Mouse (Mus musculus) liver, adult 2 months (tissue): ENCODE data around the gene Ankrd39.

Experiments used
- CTCF ChIP-seq: fragments of 200-500 bp; IDR thresholded peaks from 2 replicates; pipeline ENCODE4 v1.5.1; 2011; ENCODE audit warnings: low read depth, low read length, control low read depth
- POLR2A ChIP-seq: fragments of 200-500 bp; IDR thresholded peaks from 2 replicates; pipeline ENCODE4 v1.6.1; 2011; ENCODE audit warnings: low read length, control low read depth; ENCODE audit not compliant: insufficient read depth; ENCODE audit errors: extremely low read depth

DNA sequence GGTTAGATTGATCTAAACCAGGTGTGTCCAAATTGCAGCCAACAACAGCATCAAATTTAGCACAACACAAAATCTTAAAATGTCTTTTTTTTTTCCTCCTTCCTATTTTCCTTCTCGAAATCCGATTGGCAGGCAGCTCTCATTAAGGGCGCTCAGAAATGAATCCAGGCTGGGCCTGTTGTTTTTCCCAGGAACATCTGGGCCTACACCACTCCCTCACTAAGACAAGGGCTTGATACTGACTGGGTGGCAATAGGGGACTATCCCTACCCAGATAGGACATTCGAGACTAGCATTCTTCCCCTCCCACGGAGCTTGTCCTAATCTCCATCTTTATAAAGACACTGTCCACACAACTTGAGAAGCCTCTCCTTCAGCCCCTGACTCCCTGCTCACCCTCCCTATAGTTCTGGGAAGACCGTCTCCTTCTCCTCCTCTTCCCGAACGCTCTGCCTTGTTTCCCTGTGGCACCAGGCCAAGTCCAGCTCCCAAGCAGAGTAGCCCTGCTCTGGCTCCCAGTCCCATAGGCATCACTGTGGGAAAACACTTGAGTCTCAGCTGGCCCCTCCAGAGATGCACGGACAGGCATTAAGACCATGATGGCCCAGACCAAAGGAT lies 845 bp upstream of the Ankrd39 start:
- no peak for TF ChIP-seq CTCF
- no peak for TF ChIP-seq POLR2A
